Mouse (Mus musculus) kidney, adult 2 months (tissue): ENCODE measurements around the gene Mef2d.

Experiments
- CTCF ChIP-seq: fragments of 200-500 bp; conservative IDR thresholded peaks from 2 replicates; pipeline ENCODE4 v1.5.1; 2011; ENCODE audit warnings: low read depth, mild to moderate bottlenecking, control low read depth, low read length, moderate library complexity, mixed read lengths; ENCODE audit not compliant: insufficient read depth, insufficient read length
- POLR2A ChIP-seq: fragments of 200-500 bp; IDR thresholded peaks from one replicate; pipeline ENCODE4 v1.6.1; 2011; ENCODE audit warnings: low read depth, low read length, control low read depth

DNA sequence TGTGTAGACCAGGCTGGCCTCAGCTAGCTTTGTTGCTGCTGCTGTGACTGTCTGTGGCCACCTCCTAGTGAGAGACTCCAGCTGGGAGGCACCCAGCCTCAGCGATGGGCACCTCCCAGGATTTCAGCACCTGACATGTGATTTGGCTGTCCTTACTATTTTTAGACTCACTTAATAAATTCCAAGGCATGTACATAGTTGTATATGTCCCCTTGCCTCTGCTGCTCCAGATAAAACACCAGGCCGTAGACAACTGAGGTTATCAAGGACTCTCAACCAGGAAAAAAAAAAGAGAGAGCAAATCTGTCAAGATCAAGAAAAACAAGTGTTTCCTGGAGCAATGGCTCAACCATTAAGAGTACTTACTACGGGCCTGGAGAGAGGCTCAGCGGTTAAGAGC lies 17.0 kb upstream of the Mef2d start:
- no peak for TF ChIP-seq POLR2A
- no peak for TF ChIP-seq CTCF
